Mouse (Mus musculus): ENCODE data around the gene Defb26.
A peak's percentile ranks its signal among the peaks of the same experiment; 100 is the strongest.

The Defb26 gene

GRCm38 (mm10) chr2:152470973-152471372 is 40.5 kb downstream of the Defb26 start:
- peak; percentile 74 for DNase-seq (ENCODE audit: low read depth, low spot score)

GRCm38 (mm10) chr2:152464570-152465150 is 46.8 kb downstream of the Defb26 start, which contains the start of gene Defb23:
Gene Defb23, minus strand, starts transcription at chr2:152464620.
- no peak for DNase-seq (ENCODE audit: low read depth, low spot score)

- no peak for DNase-seq (ENCODE audit: low read depth, low spot score)
Observed at GRCm38 (mm10) chr2:152459241-152459640, 52.3 kb downstream of the Defb26 start.
